Mouse (Mus musculus) ovary, postnatal 10 days (tissue): ENCODE results near the gene Ptpro.

ENCODE experiments used
- DNase-seq: peaks from one replicate; pipeline ENCODE4 v3.0.0; 2022; ENCODE audit warnings: low spot score

The Ptpro gene

GRCm38 (mm10) chr6:137498781-137499180, 246.7 kb downstream of the Ptpro start:
- no peak for DNase-seq

GRCm38 (mm10) chr6:137503009-137503408, 250.9 kb downstream of the Ptpro start:
- DNase-seq: no peak

GRCm38 (mm10) chr6:137503462-137503861, 251.3 kb downstream of the Ptpro start:
- DNase-seq: no peak

GRCm38 (mm10) chr6:137504052-137504451, 251.9 kb downstream of the Ptpro start:
- no peak for DNase-seq

GRCm38 (mm10) chr6:137505555-137506227, 253.6 kb downstream of the Ptpro start:
- DNase-seq: no peak

- no peak for DNase-seq
Observed at GRCm38 (mm10) chr6:137506563-137506962, 254.4 kb downstream of the Ptpro start.

- DNase-seq: no peak
Observed at GRCm38 (mm10) chr6:137508936-137509335, 256.8 kb downstream of the Ptpro start.

- no peak for DNase-seq
Observed at GRCm38 (mm10) chr6:137509341-137510045, 257.4 kb downstream of the Ptpro start.

GRCm38 (mm10) chr6:137512753-137513152, 260.6 kb downstream of the Ptpro start:
- DNase-seq: no peak
